Mouse (Mus musculus) lung, adult 2 months (tissue): Measurements from ENCODE around the gene Sphk2. TPM values are rescaled to one million over a fixed set of nuclear protein-coding genes. Genes with fewer than 3 reads are reported as not detected.
A peak's percentile ranks its signal among the peaks of the same experiment; 100 is the strongest.

Experiments
- DNase-seq: peaks from one replicate; pipeline ENCODE4 v3.0.0; 2022
- H3K4me1 ChIP-seq: fragments of 200-500 bp; 2 replicates; pipeline ENCODE4 v1.6.1; 2011; ENCODE audit warnings: low read length; ENCODE audit not compliant: control insufficient read depth, insufficient read depth
- H3K4me3 ChIP-seq: fragments of 200-500 bp; replicated peaks from 2 replicates; pipeline ENCODE3; 2011; ENCODE audit warnings: low read depth, mild to moderate bottlenecking, control low read depth, low read length; ENCODE audit errors: extremely low read depth
- CTCF ChIP-seq: fragments of 200-500 bp; IDR thresholded peaks from 2 replicates; pipeline ENCODE4 v1.5.1; 2011; ENCODE audit warnings: mild to moderate bottlenecking, low read length, control low read depth; ENCODE audit not compliant: insufficient read depth
- POLR2A ChIP-seq: fragments of 200-500 bp; IDR thresholded peaks from 2 replicates; pipeline ENCODE4 v1.6.1; 2011; ENCODE audit warnings: low read depth, mild to moderate bottlenecking, control low read depth, low read length, borderline replicate concordance; ENCODE audit errors: extremely low read depth
- WGBS: fragments of 180-500 bp; shearing (Covaris S2); methylation state at CpG from one replicate; pipeline ENCODE4 v1.1.7; 2018; 5-methylcytosine and 5-hydroxymethylcytosine counted together
- polyA plus RNA-seq: library from polyadenylated mRNA; depleted of rRNA; stranded (reverse); fragments of >200 nt; gene quantifications from 2 replicates; pipeline ENCODE4 v1.2.3, GENCODE M21; 2012; rRNA removed

Gene Sphk2
- polyA plus RNA-seq = 59.7 and 62.4 TPM in 2 replicates

DNA sequence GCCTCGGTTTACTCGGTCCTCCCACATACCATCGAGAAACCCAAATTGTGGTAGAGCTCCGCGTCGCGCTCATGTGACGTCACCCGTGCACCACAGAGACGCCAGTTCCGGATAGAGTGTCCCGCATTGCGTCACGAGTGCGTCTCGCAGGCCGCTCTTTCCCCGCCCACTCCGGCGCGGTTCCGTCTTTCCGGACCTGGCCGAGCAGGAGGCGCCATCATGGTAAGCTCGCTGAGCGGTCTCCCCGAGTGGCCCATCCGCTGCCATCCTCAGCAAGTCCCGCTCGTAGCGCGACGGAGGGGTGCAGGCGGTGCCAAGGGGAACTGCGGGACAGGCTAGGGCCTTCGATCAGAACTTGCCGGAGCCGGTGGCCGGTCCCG lies at the start of gene Sphk2:
Gene Sphk2, minus strand, starts transcription at position 85 of the 380 bp plus-strand sequence.
- TF ChIP-seq CTCF (no peak), POLR2A (peak; percentile 98)
- under 1% methylated on average over 41 of the region's 41 CpGs for WGBS
- H3K4me1 ChIP-seq = peaks cover 26% of the 10 kb centered on the region
- DNase-seq = peak; percentile 98
- peak within 1 kb of the TSS; percentile 94 for H3K4me3 ChIP-seq

DNA sequence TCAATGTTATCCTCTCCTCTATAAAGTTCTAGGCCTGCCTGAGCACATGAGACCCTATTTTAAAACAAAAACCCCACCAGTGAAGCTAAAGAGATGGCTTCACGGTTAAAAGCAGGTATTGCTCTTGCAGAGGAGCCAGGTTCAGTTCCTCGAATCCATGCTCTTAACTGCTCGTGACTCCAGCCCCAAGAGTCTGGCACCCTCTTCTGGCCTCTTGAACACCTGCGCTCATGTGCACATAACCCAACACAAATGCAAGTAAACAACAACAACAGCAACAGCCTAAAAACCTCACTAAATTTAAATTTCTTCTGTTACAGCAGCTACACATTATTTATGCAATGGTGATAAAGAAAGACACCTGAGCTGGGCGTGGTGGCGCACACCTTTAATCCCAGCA lies 49.7 kb upstream of the Sphk2 start:
- 91% methylated on average over 6 of the region's 6 CpGs for WGBS

DNA sequence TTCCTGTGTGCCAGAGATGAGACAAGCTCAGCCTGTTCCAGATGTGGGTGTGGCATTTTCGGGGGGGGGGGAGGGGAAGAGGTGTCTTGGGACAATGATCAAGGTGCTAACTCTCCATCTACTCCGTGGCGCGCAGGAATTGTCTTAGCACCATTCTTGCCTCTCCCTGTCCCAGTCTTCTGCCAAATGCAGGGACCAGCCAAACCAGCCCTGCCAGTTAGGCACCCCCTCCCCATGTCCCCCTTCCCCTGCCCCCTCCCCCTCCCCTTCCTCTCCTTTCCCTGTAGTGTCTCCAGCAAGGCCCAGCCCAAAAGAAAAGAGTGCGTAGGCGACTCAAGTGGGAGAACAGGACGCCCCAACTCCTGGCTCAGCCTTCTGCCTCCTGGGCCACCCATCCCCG lies 49.0 kb upstream of the Sphk2 start:
- Histone ChIP-seq H3K4me1 (no peaks in the 10 kb centered on the region), H3K4me3 (no peak overlapping the region)
- TF ChIP-seq CTCF = no peak
- no peak for TF ChIP-seq POLR2A
- DNase-seq = no peak
- 34% methylated on average over 8 of the region's 8 CpGs for WGBS

More for the DNA sequence above, 49.7 kb upstream of the Sphk2 start:
- H3K4me3 ChIP-seq = no peak overlapping the region
- TF ChIP-seq CTCF (no peak), POLR2A (no peak)
- no peak for DNase-seq
- H3K4me1 ChIP-seq = no peaks in the 10 kb centered on the region

DNA sequence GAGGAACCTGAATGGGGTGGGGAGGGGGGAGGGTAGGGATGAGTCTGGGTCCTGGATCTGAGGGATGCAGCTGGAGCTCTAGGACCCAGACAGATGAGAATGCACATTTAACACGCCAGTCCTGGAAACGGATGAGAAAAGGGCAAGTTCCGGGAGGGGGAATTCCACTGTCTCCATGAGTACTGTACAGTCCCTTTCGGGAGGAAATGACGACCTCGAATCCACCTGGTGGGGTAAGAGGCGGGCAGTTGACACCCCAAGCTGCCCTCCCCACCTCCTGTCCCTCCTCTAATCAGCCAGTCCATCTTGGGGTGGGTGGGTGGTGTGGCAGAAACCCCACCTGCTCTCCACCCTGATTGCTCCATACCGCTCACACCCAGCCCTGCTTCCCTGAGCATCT lies 48.2 kb upstream of the Sphk2 start:
- DNase-seq = no peak
- TF ChIP-seq POLR2A (no peak), CTCF (no peak)
- H3K4me1 ChIP-seq = no peaks in the 10 kb centered on the region
- H3K4me3 ChIP-seq = no peak overlapping the region
- WGBS = 39% methylated on average over 8 of the region's 8 CpGs

DNA sequence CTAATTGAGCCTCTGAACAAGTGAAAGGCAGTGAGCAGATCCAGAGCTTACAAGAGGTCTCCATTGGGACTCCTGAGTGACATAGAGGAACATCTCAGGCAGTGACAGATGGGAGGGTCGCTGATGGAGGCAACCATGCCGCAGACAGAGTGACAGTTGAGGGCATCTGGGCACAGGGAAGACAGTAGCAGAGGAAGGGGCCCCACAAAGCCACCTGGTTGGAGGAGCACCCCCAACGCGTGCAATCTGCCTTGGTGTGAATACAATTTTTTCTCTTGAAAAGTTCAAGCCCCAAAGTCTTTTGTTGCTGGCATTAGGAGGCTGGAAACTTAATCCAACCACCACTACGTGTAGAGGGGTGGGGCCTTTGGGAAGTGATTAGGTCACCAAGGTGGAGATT lies 42.3 kb upstream of the Sphk2 start:
- DNase-seq = no peak
- no peaks in the 10 kb centered on the region for H3K4me1 ChIP-seq
- 57% methylated on average over 5 of the region's 5 CpGs for WGBS
- no peak overlapping the region for H3K4me3 ChIP-seq
- TF ChIP-seq CTCF (no peak), POLR2A (no peak)

DNA sequence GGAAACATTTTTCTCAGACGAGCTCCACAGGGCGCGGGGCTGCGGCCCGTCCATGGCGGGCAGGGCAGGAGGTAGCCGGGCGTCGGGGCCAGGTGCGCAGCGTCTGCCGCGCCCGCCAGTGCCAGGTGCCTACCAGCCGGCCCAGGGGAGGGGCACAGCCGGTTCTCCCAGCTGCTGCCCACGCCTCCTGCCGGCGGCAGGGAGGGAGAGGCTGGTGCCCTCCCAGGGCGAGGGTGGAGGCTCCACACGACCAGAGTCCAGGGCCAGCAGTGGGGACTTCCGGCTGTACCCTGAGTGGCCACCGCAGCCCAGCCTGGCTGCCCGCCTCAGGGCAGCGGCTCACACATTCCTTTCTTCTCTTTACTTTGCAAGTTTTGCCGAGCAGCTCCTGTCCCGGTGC lies 41.6 kb upstream of the Sphk2 start:
- Histone ChIP-seq H3K4me1 (no peaks in the 10 kb centered on the region), H3K4me3 (peak overlapping the region; percentile 16)
- peak; percentile 54 for DNase-seq
- 6% methylated on average over 27 of the region's 27 CpGs for WGBS
- TF ChIP-seq POLR2A (no peak), CTCF (no peak)

DNA sequence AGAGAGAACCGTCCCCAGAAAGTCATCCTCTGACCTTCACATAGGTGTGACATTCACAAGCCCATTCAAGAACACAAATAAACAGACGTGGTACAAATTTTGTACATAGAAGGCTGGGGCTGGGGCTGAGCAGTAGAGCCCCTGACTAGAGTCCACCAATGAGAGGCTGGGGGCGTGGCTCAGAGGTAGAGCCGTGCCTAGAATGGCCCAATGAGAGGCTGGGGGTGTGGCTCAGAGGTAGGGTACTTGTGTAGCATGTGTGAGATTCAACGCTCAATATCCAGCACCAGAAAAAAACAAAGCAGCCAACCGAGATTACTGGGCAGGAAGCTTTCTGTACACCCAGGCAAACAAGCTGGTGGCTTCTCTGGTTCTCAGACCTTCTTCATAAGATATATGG lies 37.9 kb upstream of the Sphk2 start:
- Histone ChIP-seq H3K4me1 (no peaks in the 10 kb centered on the region), H3K4me3 (no peak overlapping the region)
- DNase-seq = no peak
- 54% methylated on average over 6 of the region's 6 CpGs for WGBS
- no peak for TF ChIP-seq CTCF
- no peak for TF ChIP-seq POLR2A

DNA sequence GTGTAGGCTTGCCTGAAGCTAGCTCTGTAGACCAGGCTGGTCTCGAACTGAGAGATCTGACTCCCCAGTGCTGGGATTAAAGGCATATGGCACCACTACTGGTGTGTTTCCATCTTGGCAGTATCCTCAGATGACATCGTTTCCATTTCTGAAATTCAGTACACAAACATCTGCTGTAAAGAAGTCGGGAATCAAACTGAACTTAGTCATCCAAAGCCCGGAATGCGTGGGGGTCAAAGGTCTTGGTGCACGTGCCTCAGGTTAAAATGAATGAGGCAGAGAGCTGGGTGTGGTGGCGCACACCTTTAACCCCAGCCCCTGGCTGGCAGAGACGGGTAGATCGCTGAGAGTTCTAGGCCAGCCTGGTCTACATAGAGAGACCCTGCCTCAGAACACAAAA lies 32.4 kb upstream of the Sphk2 start:
- Histone ChIP-seq H3K4me1 (no peaks in the 10 kb centered on the region), H3K4me3 (no peak overlapping the region)
- TF ChIP-seq POLR2A (no peak), CTCF (no peak)
- 64% methylated on average over 9 of the region's 9 CpGs for WGBS
- no peak for DNase-seq

DNA sequence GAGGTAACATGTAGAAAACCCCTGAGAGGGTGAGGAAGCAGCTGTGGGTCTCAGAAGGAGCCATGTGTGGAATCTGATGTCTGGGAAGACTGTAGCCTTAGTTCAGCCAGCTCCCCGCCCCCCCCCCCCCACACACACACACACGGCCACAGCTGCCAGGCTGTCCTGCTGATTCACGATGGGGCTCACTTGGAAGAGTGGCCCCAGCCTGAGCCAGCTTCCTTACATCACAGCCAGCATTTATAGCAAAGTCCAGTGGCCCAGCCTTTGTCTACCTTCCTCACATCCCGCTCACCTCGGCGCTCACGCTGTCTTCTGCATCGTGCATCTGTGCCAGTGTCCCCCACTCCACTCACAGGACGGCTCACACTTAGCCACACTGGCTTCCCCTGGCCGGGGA lies 31.6 kb upstream of the Sphk2 start:
- H3K4me1 ChIP-seq = no peaks in the 10 kb centered on the region
- WGBS = 32% methylated on average over 9 of the region's 10 CpGs
- DNase-seq = no peak
- no peak for TF ChIP-seq CTCF
- TF ChIP-seq POLR2A = no peak
- H3K4me3 ChIP-seq = no peak overlapping the region

DNA sequence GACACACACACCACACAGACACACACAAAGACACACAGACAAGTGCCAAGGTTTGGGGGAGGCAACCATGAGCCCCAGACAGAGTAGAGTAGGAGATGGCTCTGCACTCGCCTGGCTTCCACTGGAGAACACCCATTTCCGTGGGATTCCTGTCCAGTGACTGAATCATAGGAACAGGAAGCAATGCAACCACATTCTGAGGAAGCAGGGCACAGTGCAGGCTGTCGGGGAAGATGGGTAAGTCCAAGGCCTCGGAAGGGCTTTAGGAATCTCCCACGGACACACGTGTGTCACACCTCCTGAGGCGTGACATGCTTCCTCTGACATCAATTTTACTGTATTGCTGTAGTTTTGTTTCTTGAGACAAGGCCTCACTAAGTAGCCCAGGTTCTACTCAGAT lies 30.3 kb upstream of the Sphk2 start:
- 41% methylated on average over 7 of the region's 7 CpGs for WGBS
- TF ChIP-seq POLR2A = no peak
- no peak for TF ChIP-seq CTCF
- Histone ChIP-seq H3K4me1 (no peaks in the 10 kb centered on the region), H3K4me3 (no peak overlapping the region)
- DNase-seq = no peak
